In the genomic region with DNA sequence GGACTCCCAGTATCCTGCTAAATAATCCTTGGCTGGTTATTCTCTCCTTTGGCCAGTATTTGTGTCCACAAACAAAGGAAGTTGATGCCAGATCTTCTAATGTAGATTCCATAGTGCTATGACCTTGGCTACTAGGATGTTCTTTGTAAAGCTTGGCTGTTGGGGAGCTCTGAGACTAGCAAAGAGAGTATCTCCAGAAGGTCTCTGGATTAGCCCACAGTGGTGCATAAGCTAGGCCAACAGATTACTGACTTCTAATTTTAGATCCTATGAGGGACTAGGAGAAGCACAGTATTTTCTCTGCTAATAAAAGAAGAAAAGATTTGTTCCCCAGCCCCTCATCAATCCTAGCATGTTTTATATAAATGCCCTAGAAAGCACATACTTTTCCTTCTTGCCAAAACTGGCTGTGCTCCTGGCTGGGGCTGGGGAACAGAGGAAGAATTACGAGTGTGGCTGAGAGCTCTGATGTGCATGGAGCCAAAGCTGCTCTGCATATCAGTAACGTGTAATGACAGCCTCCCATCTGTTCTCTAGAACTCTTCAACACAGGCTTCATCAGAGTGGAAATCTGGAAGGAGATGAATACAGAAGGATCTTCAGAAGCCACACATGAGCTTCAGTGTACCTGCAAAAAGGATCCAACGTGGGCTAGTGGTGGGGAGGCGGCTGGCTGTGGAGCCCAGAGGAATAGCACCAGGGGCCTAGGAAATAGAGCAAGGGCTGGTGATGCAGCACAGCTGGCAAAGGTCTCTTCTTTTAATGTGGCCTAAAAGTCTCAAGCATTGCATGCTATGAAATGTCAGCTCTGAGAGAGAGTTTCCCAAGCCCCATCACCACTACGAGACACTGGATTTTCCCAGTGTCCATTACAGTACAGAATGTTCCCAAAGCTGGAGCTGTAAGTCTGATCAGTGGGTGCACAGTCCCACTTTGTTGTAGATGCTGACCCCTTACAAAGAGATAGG, we compare ENCODE assay signal across 8 mouse cellular contexts.
DNase-seq lines count a peak whose midpoint lies in the region; ATAC-seq and TF ChIP-seq lines count a peak whose summit lies in the region.
"Had no signal": no experiment of that assay in that cellular context is flagged by ENCODE, and none has a peak within 500 bp of the region (broad histone marks: within the 10 kb centered on the region; RNA-seq: fewer than 3 reads in every experiment).

No protein-coding gene starts in this region.

- WGBS in liver, adult 2 months = 90% methylated on average over 5 of the region's 5 CpGs
- 60% methylated on average over 5 of the region's 5 CpGs for WGBS in liver, embryonic 12.5 days (ENCODE audit: insufficient replicate concordance)
- 59% methylated on average over 5 of the region's 5 CpGs for WGBS in forebrain, embryonic 15.5 days

- DNase-seq in liver, adult 2 months (ENCODE audit: extremely low read depth, low read depth, low spot score) = peak; percentile 30
- DNase-seq in layer of hippocampus, adult 9-10 months (ENCODE audit: low spot score) = peak; percentile 59
- DNase-seq in lung, postnatal 4 days = peak; percentile 50 to 82
- DNase-seq in natural killer cell, adult 2 months (ENCODE audit: low spot score in 2 of 2) = no peak

- H3K9me3 ChIP-seq in liver, embryonic 12.5 days (replicated peaks) = no peaks in the 10 kb centered on the region
- no peaks in the 10 kb centered on the region for H3K9me3 ChIP-seq in forebrain, embryonic 15.5 days

- TF ChIP-seq POLR2A in liver, adult 2 months (IDR thresholded peaks at IDR 0.05; ENCODE audit: extremely low read depth, insufficient read depth, low read length) = no peak

- H3K36me3 ChIP-seq in liver, adult 2 months (ENCODE audit: control insufficient read depth, insufficient read depth, low read length) = no peaks in the 10 kb centered on the region
- H3K36me3 ChIP-seq in liver, embryonic 12.5 days = no peaks in the 10 kb centered on the region
- H3K36me3 ChIP-seq in forebrain, embryonic 15.5 days = no peaks in the 10 kb centered on the region

- ATAC-seq in liver, embryonic 12.5 days = no peak
- peak; percentile 88 for ATAC-seq in forebrain, embryonic 15.5 days (replicated peaks)
- ATAC-seq in megakaryocyte, adult 5-6 weeks (ENCODE audit: poor library complexity, severe bottlenecking) = no peak

- no peaks in the 10 kb centered on the region for H3K79me2 ChIP-seq in liver, adult 2 months (ENCODE audit: control insufficient read depth, insufficient read depth, low read length)

- TF ChIP-seq CTCF in liver, adult 2 months (IDR thresholded peaks at IDR 0.05; ENCODE audit: low read depth, low read length) = no peak

- no peak overlapping the region for H3K4me3 ChIP-seq in liver, adult 2 months (ENCODE audit: insufficient read depth, low read depth, low read length)
- H3K4me3 ChIP-seq in liver, embryonic 12.5 days = no peak overlapping the region
- no peak overlapping the region for H3K4me3 ChIP-seq in forebrain, embryonic 15.5 days

- H3K4me2 ChIP-seq in liver, embryonic 12.5 days = no peak overlapping the region
- no peak overlapping the region for H3K4me2 ChIP-seq in forebrain, embryonic 15.5 days (replicated peaks)

- no peak overlapping the region for H3K9ac ChIP-seq in liver, adult 2 months (ENCODE audit: low read depth, low read length)
- no peak overlapping the region for H3K9ac ChIP-seq in liver, embryonic 12.5 days
- H3K9ac ChIP-seq in forebrain, embryonic 15.5 days (replicated peaks) = no peak overlapping the region

- no peaks in the 10 kb centered on the region for H3K27me3 ChIP-seq in liver, adult 2 months (ENCODE audit: control insufficient read depth, insufficient read depth, low read length)
- H3K27me3 ChIP-seq in liver, embryonic 12.5 days (replicated peaks) = no peaks in the 10 kb centered on the region
- H3K27me3 ChIP-seq in forebrain, embryonic 15.5 days = no peaks in the 10 kb centered on the region

- H3K27ac ChIP-seq in liver, adult 2 months (replicated peaks; ENCODE audit: insufficient read depth, low read depth, low read length) = no peak overlapping the region
- H3K27ac ChIP-seq in liver, embryonic 12.5 days = no peak overlapping the region
- H3K27ac ChIP-seq in forebrain, embryonic 15.5 days (replicated peaks) = peak overlapping the region; percentile 88
- H3K27ac ChIP-seq: macrophage had no signal

- peaks cover 10% of the 10 kb centered on the region for H3K4me1 ChIP-seq in liver, adult 2 months (ENCODE audit: control insufficient read depth, insufficient read depth, low read length)
- H3K4me1 ChIP-seq in liver, embryonic 12.5 days = no peaks in the 10 kb centered on the region
- H3K4me1 ChIP-seq in forebrain, embryonic 15.5 days = peaks cover 24% of the 10 kb centered on the region

Comparison
In these comparisons a context has a peak if more than half of its experiments do, and no peak if none do; other contexts are left out.
1. DNase-seq: peak in liver, adult 2 months (single experiment), layer of hippocampus, adult 9-10 months (single experiment) and lung, postnatal 4 days (2 of 2); none in natural killer cell, adult 2 months (0 of 2).